Mouse (Mus musculus): Measurements from ENCODE around the gene Mrps27.

DNA sequence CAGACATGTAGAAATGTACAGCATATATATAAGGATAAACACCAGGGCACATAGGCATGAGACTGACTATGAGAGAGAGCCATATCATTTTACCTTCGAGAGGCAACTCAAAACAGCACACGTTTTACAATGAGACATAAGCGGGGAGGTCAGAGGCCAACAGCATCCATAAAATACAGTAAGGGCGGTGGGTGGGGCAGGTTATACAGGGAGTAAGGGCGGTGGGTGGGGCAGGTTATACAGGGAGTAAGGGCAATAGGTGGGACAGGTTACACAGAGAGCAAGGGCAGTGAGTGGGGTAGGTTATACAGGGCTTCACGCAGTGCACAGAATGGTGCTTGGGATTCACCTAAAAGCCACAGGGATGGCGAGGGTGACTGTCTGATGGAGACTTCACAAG, 24.1 kb upstream of the Mrps27 start:
- TF ChIP-seq CTCF (IDR thresholded peaks at IDR 0.05; ENCODE audit: insufficient read depth, low read length): no peak
- no peak for TF ChIP-seq POLR2A (IDR thresholded peaks at IDR 0.05; ENCODE audit: borderline replicate concordance, extremely low read depth, low read depth, low read length)

Measured in lung, adult 2 months (tissue).